Mouse (Mus musculus): ENCODE measurements around the gene Csrp3. TPM values are rescaled to one million over a fixed set of nuclear protein-coding genes. Genes with fewer than 3 reads are reported as not detected.

The Csrp3 gene
- polyA plus RNA-seq, 1 experiment from 2014 or later: not detected

- Histone ChIP-seq H3K36me3 (ENCODE audit: control insufficient read depth, insufficient read depth, low read length) (no peaks in the 10 kb centered on the region), H3K9me3 (ENCODE audit: control insufficient read depth, low read length) (no peaks in the 10 kb centered on the region), H3K4me2 (no peak overlapping the region), H3K4me1 (ENCODE audit: control insufficient read depth, insufficient read depth, low read length) (no peaks in the 10 kb centered on the region), H3K27ac (ENCODE audit: low read depth, low read length) (no peak overlapping the region), H3K27me3 (ENCODE audit: control insufficient read depth, insufficient read depth, low read length) (no peaks in the 10 kb centered on the region), H3K4me3 (ENCODE audit: low read depth, low read length) (no peak overlapping the region), H3K9ac (ENCODE audit: low read length) (no peak overlapping the region)
- no peak for DNase-seq (ENCODE audit: low spot score, missing footprints)
- ATAC-seq (ENCODE audit: low FRiP score): no peak
- WGBS: 94% methylated on average over 4 of the region's 4 CpGs
Observed at GRCm38 (mm10) chr7:48859362-48859761, 11.5 kb upstream of the Csrp3 start.

GRCm38 (mm10) chr7:48858257-48858656, 10.4 kb upstream of the Csrp3 start:
- 89% methylated on average over 1 of the region's 1 CpGs for WGBS
- no peak overlapping the region for H3K27ac ChIP-seq (ENCODE audit: low read depth, low read length)
- ATAC-seq (ENCODE audit: low FRiP score): no peak

GRCm38 (mm10) chr7:48855461-48855860, 7.6 kb upstream of the Csrp3 start:
- Histone ChIP-seq H3K4me2 (no peak overlapping the region), H3K4me1 (ENCODE audit: control insufficient read depth, insufficient read depth, low read length) (no peaks in the 10 kb centered on the region), H3K27ac (ENCODE audit: low read depth, low read length) (no peak overlapping the region), H3K27me3 (ENCODE audit: control insufficient read depth, insufficient read depth, low read length) (no peaks in the 10 kb centered on the region), H3K36me3 (ENCODE audit: control insufficient read depth, insufficient read depth, low read length) (no peaks in the 10 kb centered on the region), H3K9me3 (ENCODE audit: control insufficient read depth, low read length) (no peaks in the 10 kb centered on the region), H3K4me3 (ENCODE audit: low read depth, low read length) (no peak overlapping the region), H3K9ac (ENCODE audit: low read length) (no peak overlapping the region)
- WGBS: 92% methylated on average over 3 of the region's 3 CpGs
- DNase-seq (ENCODE audit: low spot score, missing footprints): no peak
- no peak for ATAC-seq (ENCODE audit: low FRiP score)

More at GRCm38 (mm10) chr7:48858257-48858656, 10.4 kb upstream of the Csrp3 start:
- Histone ChIP-seq H3K9me3 (ENCODE audit: control insufficient read depth, low read length) (no peaks in the 10 kb centered on the region), H3K9ac (ENCODE audit: low read length) (no peak overlapping the region), H3K36me3 (ENCODE audit: control insufficient read depth, insufficient read depth, low read length) (no peaks in the 10 kb centered on the region), H3K4me1 (ENCODE audit: control insufficient read depth, insufficient read depth, low read length) (no peaks in the 10 kb centered on the region), H3K4me3 (ENCODE audit: low read depth, low read length) (no peak overlapping the region), H3K4me2 (no peak overlapping the region), H3K27me3 (ENCODE audit: control insufficient read depth, insufficient read depth, low read length) (no peaks in the 10 kb centered on the region)
- DNase-seq (ENCODE audit: low spot score, missing footprints): no peak

GRCm38 (mm10) chr7:48853496-48853895, 5.7 kb upstream of the Csrp3 start:
- H3K9me3 ChIP-seq (ENCODE audit: control insufficient read depth, low read length): no peaks in the 10 kb centered on the region
- ATAC-seq (ENCODE audit: low FRiP score): no peak
- no peaks in the 10 kb centered on the region for H3K36me3 ChIP-seq (ENCODE audit: control insufficient read depth, insufficient read depth, low read length)
- H3K9ac ChIP-seq (ENCODE audit: low read length): no peak overlapping the region
- DNase-seq (ENCODE audit: low spot score, missing footprints): no peak
- no peak overlapping the region for H3K27ac ChIP-seq (ENCODE audit: low read depth, low read length)
- 85% methylated on average over 13 of the region's 13 CpGs for WGBS
- no peaks in the 10 kb centered on the region for H3K4me1 ChIP-seq (ENCODE audit: control insufficient read depth, insufficient read depth, low read length)
- H3K27me3 ChIP-seq (ENCODE audit: control insufficient read depth, insufficient read depth, low read length): no peaks in the 10 kb centered on the region
- no peak overlapping the region for H3K4me3 ChIP-seq (ENCODE audit: low read depth, low read length)
- H3K4me2 ChIP-seq: no peak overlapping the region

- no peaks in the 10 kb centered on the region for H3K36me3 ChIP-seq (ENCODE audit: control insufficient read depth, insufficient read depth, low read length)
Observed at GRCm38 (mm10) chr7:48851529-48852104, 3.8 kb upstream of the Csrp3 start.

GRCm38 (mm10) chr7:48846755-48847154, 1.1 kb downstream of the Csrp3 start:
- Histone ChIP-seq H3K4me1 (ENCODE audit: control insufficient read depth, insufficient read depth, low read length) (0 out of 2 replicates have a peak, but pooled peaks cover 2% of the 10 kb centered on the region), H3K36me3 (ENCODE audit: control insufficient read depth, insufficient read depth, low read length) (no peaks in the 10 kb centered on the region), H3K4me3 (ENCODE audit: low read depth, low read length) (no peak overlapping the region), H3K27ac (ENCODE audit: low read depth, low read length) (no peak overlapping the region), H3K9me3 (ENCODE audit: control insufficient read depth, low read length) (no peaks in the 10 kb centered on the region), H3K4me2 (no peak overlapping the region), H3K27me3 (ENCODE audit: control insufficient read depth, insufficient read depth, low read length) (no peaks in the 10 kb centered on the region; the same call in 1 of the 2 replicates), H3K9ac (ENCODE audit: low read length) (no peak overlapping the region)
- ATAC-seq (ENCODE audit: low FRiP score) (no peak), DNase-seq (ENCODE audit: low spot score, missing footprints) (no peak)
- WGBS: 61% methylated on average over 6 of the region's 6 CpGs

More at GRCm38 (mm10) chr7:48851529-48852104, 3.8 kb upstream of the Csrp3 start:
- Histone ChIP-seq H3K4me3 (ENCODE audit: low read depth, low read length) (no peak overlapping the region), H3K9ac (ENCODE audit: low read length) (no peak overlapping the region), H3K9me3 (ENCODE audit: control insufficient read depth, low read length) (no peaks in the 10 kb centered on the region), H3K4me2 (no peak overlapping the region), H3K27me3 (ENCODE audit: control insufficient read depth, insufficient read depth, low read length) (no peaks in the 10 kb centered on the region), H3K27ac (ENCODE audit: low read depth, low read length) (no peak overlapping the region), H3K4me1 (ENCODE audit: control insufficient read depth, insufficient read depth, low read length) (0 out of 2 replicates have a peak, but pooled peaks cover 2% of the 10 kb centered on the region)
- WGBS: 61% methylated on average over 6 of the region's 6 CpGs
- DNase-seq (ENCODE audit: low spot score, missing footprints) (no peak), ATAC-seq (ENCODE audit: low FRiP score) (no peak)

GRCm38 (mm10) chr7:48845213-48845973, 2.4 kb downstream of the Csrp3 start:
- DNase-seq (ENCODE audit: low spot score, missing footprints) (no peak), ATAC-seq (ENCODE audit: low FRiP score) (no peak)
- Histone ChIP-seq H3K4me3 (ENCODE audit: low read depth, low read length) (no peak overlapping the region), H3K4me1 (ENCODE audit: control insufficient read depth, insufficient read depth, low read length) (0 out of 2 replicates have a peak, but pooled peaks cover 2% of the 10 kb centered on the region), H3K27ac (ENCODE audit: low read depth, low read length) (no peak overlapping the region), H3K4me2 (no peak overlapping the region), H3K36me3 (ENCODE audit: control insufficient read depth, insufficient read depth, low read length) (no peaks in the 10 kb centered on the region), H3K27me3 (ENCODE audit: control insufficient read depth, insufficient read depth, low read length) (peaks cover 1% of the 10 kb centered on the region; the same call in 1 of the 2 replicates), H3K9ac (ENCODE audit: low read length) (no peak overlapping the region), H3K9me3 (ENCODE audit: control insufficient read depth, low read length) (no peaks in the 10 kb centered on the region)
- 93% methylated on average over 12 of the region's 12 CpGs for WGBS

- Histone ChIP-seq H3K27me3 (ENCODE audit: control insufficient read depth, insufficient read depth, low read length) (peaks cover 17% of the 10 kb centered on the region), H3K9me3 (ENCODE audit: control insufficient read depth, low read length) (no peaks in the 10 kb centered on the region), H3K4me1 (ENCODE audit: control insufficient read depth, insufficient read depth, low read length) (0 out of 2 replicates have a peak, but pooled peaks cover 2% of the 10 kb centered on the region), H3K27ac (ENCODE audit: low read depth, low read length) (no peak overlapping the region), H3K4me3 (ENCODE audit: low read depth, low read length) (no peak overlapping the region), H3K9ac (ENCODE audit: low read length) (no peak overlapping the region), H3K36me3 (ENCODE audit: control insufficient read depth, insufficient read depth, low read length) (no peaks in the 10 kb centered on the region), H3K4me2 (no peak overlapping the region)
- ATAC-seq (ENCODE audit: low FRiP score) (no peak), DNase-seq (ENCODE audit: low spot score, missing footprints) (no peak)
- WGBS: 87% methylated on average over 5 of the region's 5 CpGs
Observed at GRCm38 (mm10) chr7:48843541-48843940, 4.3 kb downstream of the Csrp3 start.

- Histone ChIP-seq H3K36me3 (ENCODE audit: control insufficient read depth, insufficient read depth, low read length) (no peaks in the 10 kb centered on the region), H3K27me3 (ENCODE audit: control insufficient read depth, insufficient read depth, low read length) (peaks cover 25% of the 10 kb centered on the region), H3K9ac (ENCODE audit: low read length) (no peak overlapping the region), H3K9me3 (ENCODE audit: control insufficient read depth, low read length) (no peaks in the 10 kb centered on the region), H3K4me2 (no peak overlapping the region), H3K4me1 (ENCODE audit: control insufficient read depth, insufficient read depth, low read length) (no peaks in the 10 kb centered on the region), H3K27ac (ENCODE audit: low read depth, low read length) (no peak overlapping the region), H3K4me3 (ENCODE audit: low read depth, low read length) (no peak overlapping the region)
- ATAC-seq (ENCODE audit: low FRiP score): no peak
- no peak for DNase-seq (ENCODE audit: low spot score, missing footprints)
- WGBS: 84% methylated on average over 3 of the region's 3 CpGs
Observed at GRCm38 (mm10) chr7:48842353-48842752, 5.5 kb downstream of the Csrp3 start.

All from midbrain, embryonic 11.5 days (tissue).